Mouse (Mus musculus): ENCODE results near the gene Dclre1c.

DNA sequence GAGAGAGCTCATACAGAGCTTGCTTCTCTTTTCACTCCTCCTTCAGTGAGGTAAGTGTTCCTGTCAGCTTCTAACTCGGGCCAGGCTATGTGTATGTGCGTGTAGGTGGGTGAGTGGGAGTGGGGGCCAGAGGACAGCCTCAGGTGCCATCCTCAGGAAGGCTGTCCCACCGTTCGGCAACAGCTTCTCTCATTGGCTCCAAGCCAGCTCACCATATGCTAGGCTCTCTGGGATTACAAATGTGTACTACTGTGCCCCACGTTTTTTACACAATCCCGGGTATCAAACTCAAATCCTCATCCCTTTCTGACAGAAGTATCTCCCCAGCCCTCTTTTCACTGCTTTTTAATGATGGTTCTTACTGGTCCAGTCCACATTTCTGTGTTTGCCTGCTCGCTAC is 20.3 kb downstream of the Dclre1c start:
- TF ChIP-seq POLR2A (IDR thresholded peaks at IDR 0.05; ENCODE audit: insufficient read depth, low read depth, low read length), result no peak
- no peak for TF ChIP-seq CTCF (IDR thresholded peaks at IDR 0.05; ENCODE audit: insufficient read depth, low read depth, low read length)
